Mouse (Mus musculus) limb, embryonic 15.5 days (tissue): ENCODE measurements around the gene Snx27. TPM values are rescaled to one million over a fixed set of nuclear protein-coding genes. Genes with fewer than 3 reads are reported as not detected.
A peak's percentile ranks its signal among the peaks of the same experiment; 100 is the strongest.

Experiments
- ATAC-seq: fragments of 200-750 bp; cut with Nextera tagmentation; 2 replicates; pipeline ENCODE4 v1.8.0; 2017; ENCODE audit warnings: low read depth, moderate TSS enrichment; ENCODE audit not compliant: insufficient number of reproducible peaks, low FRiP score, low TSS enrichment
- H3K27ac ChIP-seq: fragments of 300-500 bp; sonication (generic); 2 replicates; pipeline ENCODE4 v1.5.1; 2015; ENCODE audit warnings: moderate library complexity, mild to moderate bottlenecking, inconsistent platforms
- H3K27me3 ChIP-seq: fragments of 300-500 bp; sonication (generic); 2 replicates; pipeline ENCODE4 v1.6.1; 2015; ENCODE audit warnings: inconsistent platforms
- H3K36me3 ChIP-seq: fragments of 300-500 bp; sonication (generic); 2 replicates; pipeline ENCODE4 v1.6.1; 2015; ENCODE audit warnings: inconsistent platforms
- H3K4me1 ChIP-seq: fragments of 300-500 bp; sonication (generic); 2 replicates; pipeline ENCODE4 v1.6.1; 2015; ENCODE audit warnings: inconsistent platforms
- H3K4me2 ChIP-seq: fragments of 300-500 bp; sonication (generic); 2 replicates; pipeline ENCODE4 v1.6.1; 2015; ENCODE audit warnings: mild to moderate bottlenecking, inconsistent platforms
- H3K4me3 ChIP-seq: fragments of 300-500 bp; sonication (generic); 2 replicates; pipeline ENCODE4 v1.5.1; 2015; ENCODE audit warnings: mild to moderate bottlenecking, inconsistent platforms
- H3K9ac ChIP-seq: fragments of 300-500 bp; sonication (generic); 2 replicates; pipeline ENCODE4 v1.6.1; 2015; ENCODE audit warnings: inconsistent platforms
- H3K9me3 ChIP-seq: fragments of 300-500 bp; sonication (generic); 2 replicates; pipeline ENCODE4 v1.6.1; 2016; ENCODE audit warnings: inconsistent platforms
- WGBS: fragments of 180-500 bp; shearing (Covaris S2); methylation state at CpG from one replicate; pipeline ENCODE4 v1.1.7; 2015; 5-methylcytosine and 5-hydroxymethylcytosine counted together
- polyA plus RNA-seq: library from polyadenylated mRNA; unstranded; fragments of >200 nt; fragmentation: Nextera tagmentation; extraction: Ambion mirVana; gene quantifications from 2 replicates; pipeline ENCODE4 v1.2.1, GENCODE M21; 2015

Gene Snx27
- polyA plus RNA-seq, 1 experiment from 2014 or later, result 45.7 TPM

DNA sequence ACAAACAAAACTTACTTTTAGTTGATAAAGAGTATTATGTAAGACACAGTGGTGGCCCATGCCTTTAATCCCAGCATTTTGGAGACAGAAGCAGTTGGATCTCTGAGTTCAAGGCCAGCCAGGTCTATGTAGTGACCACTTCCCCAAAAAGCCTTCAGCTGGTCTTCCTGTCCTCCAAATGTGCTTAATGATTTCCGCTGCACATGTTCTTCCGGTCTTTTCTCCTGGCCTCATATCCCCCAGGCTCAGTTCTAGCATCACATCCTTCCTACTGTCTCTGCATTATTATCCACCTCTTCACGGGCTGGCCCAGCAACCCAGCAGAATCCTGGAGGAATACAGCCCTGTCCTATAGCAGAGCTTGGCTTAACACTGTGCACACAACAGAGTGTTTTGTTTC is 27.1 kb upstream of the Snx27 start:
- Histone ChIP-seq H3K9ac (no peak overlapping the region), H3K9me3 (no peaks in the 10 kb centered on the region), H3K27ac (no peak overlapping the region), H3K4me1 (peaks cover 25% of the 10 kb centered on the region), H3K36me3 (no peaks in the 10 kb centered on the region), H3K4me2 (no peak overlapping the region), H3K27me3 (no peaks in the 10 kb centered on the region), H3K4me3 (no peak overlapping the region)
- no peak for ATAC-seq
- WGBS, result 89% methylated on average over 3 of the region's 3 CpGs

DNA sequence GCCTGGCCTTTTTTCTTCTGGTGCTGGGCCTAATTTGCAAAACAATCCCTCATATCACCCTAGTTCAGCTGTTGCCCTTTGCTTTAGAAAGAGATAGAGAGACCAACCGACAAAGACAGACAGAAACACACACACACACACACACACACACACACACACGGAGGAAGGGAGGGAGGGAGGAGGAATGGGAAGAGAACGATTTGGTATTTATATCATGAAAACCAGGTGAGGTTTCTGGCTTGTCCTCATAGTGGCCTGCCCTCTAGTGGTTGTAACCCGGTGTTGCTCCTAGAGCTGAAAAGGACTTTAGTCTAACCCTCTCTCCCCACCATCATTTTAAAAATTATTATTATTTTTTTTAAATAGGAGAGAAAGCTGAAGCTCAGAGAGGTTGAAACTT is 19.4 kb upstream of the Snx27 start:
- Histone ChIP-seq H3K9me3 (no peaks in the 10 kb centered on the region), H3K9ac (no peak overlapping the region), H3K27me3 (no peaks in the 10 kb centered on the region), H3K4me3 (no peak overlapping the region), H3K4me1 (no peaks in the 10 kb centered on the region), H3K4me2 (no peak overlapping the region), H3K36me3 (no peaks in the 10 kb centered on the region), H3K27ac (0 out of 2 replicates have a peak overlapping the region, but pooled peaks have one; percentile 11)
- no peak for ATAC-seq
- 3% methylated on average over 4 of the region's 4 CpGs for WGBS

- Histone ChIP-seq H3K4me3 (no peak overlapping the region), H3K27me3 (no peaks in the 10 kb centered on the region), H3K9ac (no peak overlapping the region), H3K9me3 (no peaks in the 10 kb centered on the region), H3K27ac (no peak overlapping the region), H3K4me1 (no peaks in the 10 kb centered on the region), H3K4me2 (no peak overlapping the region), H3K36me3 (no peaks in the 10 kb centered on the region)
- no peak for ATAC-seq
- WGBS, result 76% methylated on average over 3 of the region's 3 CpGs
Observed at GRCm38 (mm10) chr3:94597224-94597779, 14.8 kb upstream of the Snx27 start.

GRCm38 (mm10) chr3:94595871-94596287 is 13.4 kb upstream of the Snx27 start:
- H3K27ac ChIP-seq, result no peak overlapping the region
- H3K36me3 ChIP-seq, result no peaks in the 10 kb centered on the region
- no peak overlapping the region for H3K4me3 ChIP-seq
- no peak overlapping the region for H3K9ac ChIP-seq
- H3K4me1 ChIP-seq, result no peaks in the 10 kb centered on the region
- H3K27me3 ChIP-seq, result no peaks in the 10 kb centered on the region
- 87% methylated on average over 6 of the region's 6 CpGs for WGBS
- no peak for ATAC-seq
- no peaks in the 10 kb centered on the region for H3K9me3 ChIP-seq
- H3K4me2 ChIP-seq, result no peak overlapping the region

DNA sequence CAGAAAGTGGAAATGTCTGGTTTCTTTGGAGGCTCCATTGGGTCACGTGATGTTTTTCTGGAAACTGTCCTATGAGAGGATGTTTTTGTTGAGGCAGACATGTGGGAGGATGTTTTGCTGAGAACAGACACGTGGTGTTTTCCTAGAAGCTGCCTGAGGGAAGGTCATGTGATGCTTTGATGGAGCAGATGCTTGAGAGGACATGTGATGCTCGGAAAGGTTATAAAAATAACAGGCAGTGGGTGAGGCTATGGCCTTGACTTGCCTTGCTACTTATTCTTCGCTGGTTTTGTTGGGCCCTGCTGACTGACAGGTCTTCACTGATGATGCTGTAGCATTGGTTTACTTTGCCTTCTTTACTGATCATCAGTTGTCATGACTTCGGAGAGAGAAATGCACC is 8.6 kb upstream of the Snx27 start:
- H3K4me3 ChIP-seq, result no peak overlapping the region
- no peaks in the 10 kb centered on the region for H3K4me1 ChIP-seq
- no peaks in the 10 kb centered on the region for H3K36me3 ChIP-seq
- H3K4me2 ChIP-seq, result no peak overlapping the region
- 74% methylated on average over 5 of the region's 5 CpGs for WGBS
- H3K9ac ChIP-seq, result no peak overlapping the region
- H3K9me3 ChIP-seq, result no peaks in the 10 kb centered on the region
- ATAC-seq, result no peak
- no peaks in the 10 kb centered on the region for H3K27me3 ChIP-seq
- H3K27ac ChIP-seq, result no peak overlapping the region

GRCm38 (mm10) chr3:94587962-94588361 is 5.4 kb upstream of the Snx27 start:
- no peak overlapping the region for H3K27ac ChIP-seq

GRCm38 (mm10) chr3:94582944-94583343 is 428 bp upstream of the Snx27 start:
- H3K36me3 ChIP-seq, result no peaks in the 10 kb centered on the region
- peaks cover 18% of the 10 kb centered on the region for H3K4me1 ChIP-seq
- no peaks in the 10 kb centered on the region for H3K27me3 ChIP-seq
- H3K4me2 ChIP-seq, result peak overlapping the region; percentile 75; the same call in 1 of the 2 replicates
- ATAC-seq, result no peak
- H3K9ac ChIP-seq, result no peak overlapping the region
- H3K27ac ChIP-seq, result no peak overlapping the region
- H3K4me3 ChIP-seq, result peak overlapping the region; percentile 78
- no peaks in the 10 kb centered on the region for H3K9me3 ChIP-seq
- 68% methylated on average over 7 of the region's 7 CpGs for WGBS

More at GRCm38 (mm10) chr3:94587962-94588361, 5.4 kb upstream of the Snx27 start:
- no peaks in the 10 kb centered on the region for H3K4me1 ChIP-seq
- H3K36me3 ChIP-seq, result no peaks in the 10 kb centered on the region
- WGBS, result 39% methylated on average over 5 of the region's 5 CpGs
- no peak for ATAC-seq
- no peak overlapping the region for H3K9ac ChIP-seq
- H3K9me3 ChIP-seq, result no peaks in the 10 kb centered on the region
- no peak overlapping the region for H3K4me3 ChIP-seq
- H3K4me2 ChIP-seq, result no peak overlapping the region
- H3K27me3 ChIP-seq, result no peaks in the 10 kb centered on the region

DNA sequence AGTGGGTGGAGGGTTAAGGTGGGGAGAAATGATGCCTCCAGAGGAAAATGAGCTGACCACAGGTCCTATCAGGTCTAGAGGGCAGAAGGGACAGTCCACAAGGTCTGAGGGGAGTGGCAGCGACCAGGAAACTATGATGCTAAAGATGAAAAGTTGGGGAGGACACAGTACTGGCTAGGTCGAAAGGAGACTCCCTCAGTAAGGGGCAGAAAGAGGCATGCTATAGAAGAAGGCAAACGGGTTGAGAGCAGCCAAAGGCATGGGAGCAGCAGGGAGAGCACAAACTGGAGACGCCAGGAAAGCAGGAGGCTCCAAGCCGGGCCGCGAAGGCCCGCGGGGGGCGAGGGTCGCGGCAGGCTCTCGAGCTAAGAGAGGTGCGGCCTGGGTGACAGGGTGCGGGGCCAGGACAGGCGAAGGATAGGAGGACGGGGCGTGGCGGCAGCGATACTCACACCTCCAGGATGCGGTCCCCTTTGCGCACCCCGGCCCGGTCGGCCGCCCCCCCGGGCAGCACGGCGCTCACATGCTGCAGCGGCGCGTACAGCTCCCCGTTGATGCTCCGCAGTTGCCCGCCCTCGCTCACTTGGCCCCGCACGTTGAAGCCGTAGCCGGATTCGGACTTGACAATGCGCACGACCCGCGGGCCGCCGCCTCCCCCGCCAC is 592 bp downstream of the Snx27 start:
- Histone ChIP-seq H3K27me3 (no peaks in the 10 kb centered on the region), H3K9me3 (no peaks in the 10 kb centered on the region), H3K27ac (peak overlapping the region; percentile 89), H3K4me2 (peak overlapping the region; percentile 75), H3K36me3 (no peaks in the 10 kb centered on the region), H3K9ac (peak overlapping the region; percentile 78), H3K4me3 (peak overlapping the region; percentile 78), H3K4me1 (peaks cover 18% of the 10 kb centered on the region)
- WGBS, result 1% methylated on average over 47 of the region's 48 CpGs
- peak; percentile 73 for ATAC-seq

DNA sequence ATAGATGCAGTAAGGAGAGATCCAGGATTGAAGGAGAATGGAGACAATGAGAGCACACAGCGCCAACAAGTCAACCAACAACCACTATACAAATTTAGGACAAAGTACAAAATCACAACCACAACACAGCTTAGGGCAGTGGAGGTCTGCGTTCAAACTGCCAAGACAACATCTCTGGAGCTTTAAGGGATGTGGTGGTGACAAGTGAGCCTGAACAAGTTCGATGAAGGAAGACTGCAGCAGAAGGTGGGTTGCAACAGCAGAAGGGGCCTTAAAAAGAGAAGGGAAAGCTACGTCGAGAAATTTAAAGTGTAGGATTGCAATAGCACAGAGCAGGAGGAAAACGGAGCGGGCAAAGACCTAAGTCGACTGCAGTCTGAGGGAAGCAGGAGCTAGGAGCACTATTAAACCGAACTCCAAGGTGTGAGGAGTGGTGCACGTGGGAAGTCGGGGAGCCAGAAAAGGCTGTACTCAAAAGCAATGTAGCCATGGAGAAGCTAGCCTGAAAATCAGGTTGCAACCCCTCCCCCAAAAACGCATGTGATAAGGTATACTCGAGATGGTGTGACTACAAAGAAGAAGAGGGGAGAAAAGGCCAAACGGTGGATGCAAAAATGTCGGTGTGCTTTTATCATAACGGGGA is 1.3 kb downstream of the Snx27 start:
- peaks cover 18% of the 10 kb centered on the region for H3K4me1 ChIP-seq
- H3K9ac ChIP-seq, result peak overlapping the region; percentile 78
- no peaks in the 10 kb centered on the region for H3K27me3 ChIP-seq
- peak overlapping the region; percentile 75 for H3K4me2 ChIP-seq
- H3K27ac ChIP-seq, result peak overlapping the region; percentile 89; the same call in 1 of the 2 replicates
- H3K36me3 ChIP-seq, result no peaks in the 10 kb centered on the region
- ATAC-seq, result no peak
- no peaks in the 10 kb centered on the region for H3K9me3 ChIP-seq
- 4% methylated on average over 16 of the region's 16 CpGs for WGBS
- peak overlapping the region; percentile 78 for H3K4me3 ChIP-seq

DNA sequence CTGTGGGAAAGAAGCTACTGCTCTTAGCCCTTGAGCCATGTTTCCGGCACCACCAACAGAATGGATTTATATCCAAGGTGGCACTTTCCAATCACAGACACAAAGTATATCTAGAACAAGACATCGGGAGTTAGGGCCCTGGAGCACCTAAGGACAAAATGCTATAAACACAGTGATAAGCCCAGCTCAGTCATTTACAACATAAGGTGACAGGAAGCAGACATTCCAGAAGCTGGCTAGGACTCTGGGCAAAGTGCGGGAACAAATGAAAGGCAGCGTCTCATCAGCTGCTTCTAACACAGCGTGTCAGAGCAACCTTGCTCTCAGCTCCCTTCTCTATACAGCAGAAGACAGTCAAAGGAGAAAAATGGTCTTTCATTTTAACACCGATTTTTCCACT is 8.0 kb downstream of the Snx27 start:
- no peak overlapping the region for H3K4me3 ChIP-seq
- no peaks in the 10 kb centered on the region for H3K9me3 ChIP-seq
- H3K27me3 ChIP-seq, result no peaks in the 10 kb centered on the region
- H3K36me3 ChIP-seq, result no peaks in the 10 kb centered on the region
- no peak overlapping the region for H3K27ac ChIP-seq
- no peak overlapping the region for H3K4me2 ChIP-seq
- H3K9ac ChIP-seq, result no peak overlapping the region
- 64% methylated on average over 6 of the region's 6 CpGs for WGBS
- no peak for ATAC-seq
- peaks cover 5% of the 10 kb centered on the region; the same call in 1 of the 2 replicates for H3K4me1 ChIP-seq

DNA sequence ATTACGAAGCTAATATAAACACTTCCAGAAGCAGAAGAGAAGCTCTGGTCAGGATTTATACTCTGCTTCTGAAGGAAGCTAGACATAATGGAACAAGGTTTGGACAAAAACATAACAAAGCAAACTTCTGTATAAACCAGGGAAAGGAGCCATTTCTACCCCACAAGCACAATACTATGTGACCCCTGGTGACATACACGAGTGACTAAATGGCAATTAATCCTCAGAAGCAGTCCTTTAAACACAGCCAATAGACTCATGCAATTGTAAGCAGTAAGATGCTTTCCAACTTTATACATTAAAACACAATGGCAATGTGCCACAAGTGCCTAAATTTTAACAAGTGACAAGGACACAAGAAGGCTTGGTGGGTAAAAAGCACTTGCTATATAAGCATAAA is 15.3 kb downstream of the Snx27 start:
- H3K4me3 ChIP-seq, result no peak overlapping the region
- 0 out of 2 replicates have a peak overlapping the region, but pooled peaks have one; percentile 5 for H3K27ac ChIP-seq
- no peaks in the 10 kb centered on the region for H3K36me3 ChIP-seq
- H3K4me1 ChIP-seq, result peaks cover 8% of the 10 kb centered on the region; the same call in 1 of the 2 replicates
- ATAC-seq, result no peak
- H3K27me3 ChIP-seq, result no peaks in the 10 kb centered on the region
- H3K4me2 ChIP-seq, result no peak overlapping the region
- WGBS, result 41% methylated on average over 2 of the region's 2 CpGs
- H3K9ac ChIP-seq, result no peak overlapping the region
- no peaks in the 10 kb centered on the region for H3K9me3 ChIP-seq

DNA sequence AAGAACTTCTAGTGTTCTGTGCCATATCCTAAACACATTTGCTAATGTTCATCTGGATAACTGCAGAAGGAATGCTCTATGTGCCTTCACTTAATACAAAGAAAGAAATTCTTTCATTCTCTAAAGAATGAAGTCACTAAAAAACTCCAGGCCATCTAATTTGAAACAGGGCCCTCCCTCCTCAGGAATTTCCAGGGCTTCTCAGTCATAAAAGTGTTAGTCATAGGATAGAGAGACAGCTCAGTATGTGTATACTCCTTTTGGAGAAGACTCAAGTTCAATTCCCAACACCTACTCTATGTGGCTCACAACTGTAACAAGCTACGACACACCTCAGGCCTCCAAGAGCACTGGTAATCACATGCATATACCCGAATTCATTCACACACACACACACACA is 17.0 kb downstream of the Snx27 start:
- H3K36me3 ChIP-seq, result no peaks in the 10 kb centered on the region
- whole genome bisulfite sequencing, result 61% methylated on average over 2 of the region's 2 CpGs
- no peak overlapping the region for H3K4me2 ChIP-seq
- peaks cover 14% of the 10 kb centered on the region; the same call in 1 of the 2 replicates for H3K4me1 ChIP-seq
- no peaks in the 10 kb centered on the region for H3K27me3 ChIP-seq
- ATAC-seq, result no peak
- no peak overlapping the region for H3K4me3 ChIP-seq
- no peaks in the 10 kb centered on the region for H3K9me3 ChIP-seq
- H3K9ac ChIP-seq, result no peak overlapping the region
- H3K27ac ChIP-seq, result 0 out of 2 replicates have a peak overlapping the region, but pooled peaks have one; percentile 79
